Mouse (Mus musculus) megakaryocyte, embryonic 14.5 days (primary cell): ENCODE measurements around the gene Ahdc1.

Experiments
- FLI1 ChIP-seq: IDR thresholded peaks from 2 replicates; pipeline ENCODE4 v1.6.1; 2012; ENCODE audit warnings: low read length, inconsistent platforms, mixed read lengths
- GATA1 ChIP-seq: IDR thresholded peaks from 3 replicates; pipeline ENCODE4 v1.6.1; 2012; ENCODE audit warnings: mixed read lengths, low read length, inconsistent platforms, borderline replicate concordance

DNA sequence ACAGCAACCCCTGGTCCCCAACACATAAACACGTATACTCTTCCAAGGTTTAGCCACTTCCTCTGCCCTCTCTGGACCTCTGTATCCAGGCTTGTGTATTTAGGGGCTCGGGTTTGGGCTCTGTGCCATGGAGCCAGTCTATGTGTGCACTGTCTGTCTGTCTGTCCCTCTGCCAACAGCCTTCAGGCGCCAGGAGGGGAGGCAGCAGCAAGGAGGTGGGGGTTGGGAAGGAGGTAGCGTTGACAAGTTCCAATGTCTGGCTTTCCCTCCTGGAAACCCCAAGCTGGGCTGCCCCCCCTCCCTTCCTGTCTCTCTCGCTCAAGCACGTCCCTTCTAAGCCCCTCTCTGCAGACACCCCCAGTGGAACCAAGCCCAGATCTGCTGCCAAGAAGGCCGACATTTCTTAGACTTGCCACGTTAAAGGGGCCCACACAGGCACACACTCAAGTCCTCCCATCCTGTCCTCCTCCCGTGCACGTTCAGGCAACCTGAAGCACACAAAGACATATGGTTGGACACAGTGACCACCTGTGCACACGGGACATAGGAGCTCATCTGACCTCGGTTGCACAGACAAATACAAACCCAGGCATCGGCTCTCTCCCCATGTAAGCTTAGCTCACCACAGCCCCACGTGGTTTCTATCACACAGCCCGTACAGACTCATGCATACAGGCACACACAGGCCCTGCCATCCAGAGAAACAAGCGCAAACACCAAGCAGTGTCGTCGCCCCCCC is 79.8 kb downstream of the Ahdc1 start:
- TF ChIP-seq GATA1 = no peak
- TF ChIP-seq FLI1 = no peak
